Mouse (Mus musculus) inflammation-experienced regulatory T-cells, adult 6 months (primary cell): ENCODE measurements around the gene Ddx51. TPM values are rescaled to one million over a fixed set of nuclear protein-coding genes. Genes with fewer than 3 reads are reported as not detected.

Experiments
- ATAC-seq: one replicate; pipeline ENCODE4 v1.8.0; 2017
- polyA plus RNA-seq, 3 experiments: library from polyadenylated mRNA; unstranded; fragments of 100-300 nt; shearing (Covaris generic); gene quantifications; one replicate each; pipeline ENCODE4 v1.2.1; 2017

Ddx51 gene
- 1 to 10 TPM; 2.3 to 4.5 (median 4.5) TPM for polyA plus RNA-seq

GRCm38 (mm10) chr5:110652719-110653648 lies at the start of gene Ddx51, which contains the start of gene Noc4l:
TSS of gene Ddx51 (plus strand) at chr5:110653451.
TSS of gene Noc4l (minus strand) at chr5:110653417.
- peak; percentile 92 for ATAC-seq

- ATAC-seq: no peak
Observed at GRCm38 (mm10) chr5:110604311-110604710, 48.9 kb upstream of the Ddx51 start.

- no peak for ATAC-seq
Observed at GRCm38 (mm10) chr5:110605531-110606221, 47.6 kb upstream of the Ddx51 start.

GRCm38 (mm10) chr5:110607767-110608166 lies 45.5 kb upstream of the Ddx51 start:
- no peak for ATAC-seq

- ATAC-seq: no peak
Observed at GRCm38 (mm10) chr5:110608336-110608735, 44.9 kb upstream of the Ddx51 start.

- no peak for ATAC-seq
Observed at GRCm38 (mm10) chr5:110608941-110609340, 44.3 kb upstream of the Ddx51 start.

GRCm38 (mm10) chr5:110609425-110609824 lies 43.8 kb upstream of the Ddx51 start:
- ATAC-seq: no peak

- no peak for ATAC-seq
Observed at GRCm38 (mm10) chr5:110609868-110610267, 43.4 kb upstream of the Ddx51 start.

GRCm38 (mm10) chr5:110610484-110610883 lies 42.8 kb upstream of the Ddx51 start:
- no peak for ATAC-seq

GRCm38 (mm10) chr5:110611435-110612158 lies 41.7 kb upstream of the Ddx51 start:
- no peak for ATAC-seq

GRCm38 (mm10) chr5:110619226-110619625 lies 34.0 kb upstream of the Ddx51 start:
- no peak for ATAC-seq

GRCm38 (mm10) chr5:110624319-110624718 lies 28.9 kb upstream of the Ddx51 start:
- no peak for ATAC-seq

GRCm38 (mm10) chr5:110627351-110627750 lies 25.9 kb upstream of the Ddx51 start:
- no peak for ATAC-seq

- no peak for ATAC-seq
Observed at GRCm38 (mm10) chr5:110628156-110628555, 25.1 kb upstream of the Ddx51 start.

- no peak for ATAC-seq
Observed at GRCm38 (mm10) chr5:110629525-110630120, 23.6 kb upstream of the Ddx51 start.

GRCm38 (mm10) chr5:110635951-110636707 lies 17.1 kb upstream of the Ddx51 start:
- peak; percentile 83 for ATAC-seq

- no peak for ATAC-seq
Observed at GRCm38 (mm10) chr5:110638306-110639074, 14.8 kb upstream of the Ddx51 start.

GRCm38 (mm10) chr5:110639459-110639858 lies 13.8 kb upstream of the Ddx51 start:
- peak; percentile 92 for ATAC-seq

- ATAC-seq: no peak
Observed at GRCm38 (mm10) chr5:110646377-110646776, 6.9 kb upstream of the Ddx51 start.

GRCm38 (mm10) chr5:110653686-110654085 lies 435 bp downstream of the Ddx51 start:
- ATAC-seq: peak; percentile 23

GRCm38 (mm10) chr5:110659682-110660081 lies 6.4 kb downstream of the Ddx51 start:
- ATAC-seq: no peak
